ENCODE assay signal across 14 mouse cellular contexts in the genomic region with DNA sequence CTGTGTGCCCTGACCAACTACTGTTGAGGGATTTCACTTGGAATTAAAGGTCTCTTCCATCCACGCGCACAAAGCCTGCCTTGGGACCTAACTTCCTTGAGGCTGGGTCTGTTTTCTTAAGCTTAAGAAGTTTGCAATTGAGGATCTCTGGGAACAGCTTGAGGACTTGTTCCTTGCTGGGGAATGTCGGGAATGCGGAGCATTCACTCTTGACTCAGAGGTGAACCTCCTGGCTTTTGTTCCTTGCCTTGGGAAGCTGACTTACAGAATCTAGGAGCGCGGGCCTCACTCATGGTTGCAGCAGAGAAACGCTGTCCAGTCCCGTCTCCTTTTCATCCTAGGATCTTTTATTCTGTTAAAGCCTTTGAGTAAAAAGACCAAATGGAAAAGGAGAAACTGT.
DNase-seq lines count a peak whose midpoint lies in the region; ATAC-seq and TF ChIP-seq lines count a peak whose summit lies in the region.
"Had no signal": no experiment of that assay in that cellular context is flagged by ENCODE, and none has a peak within 500 bp of the region (broad histone marks: within the 10 kb centered on the region; RNA-seq: fewer than 3 reads in every experiment).

No protein-coding gene starts in this region.

- no peaks in the 10 kb centered on the region for H3K27me3 ChIP-seq in forebrain, embryonic 10.5 days (ENCODE audit: poor library complexity, severe bottlenecking)
- H3K27me3 ChIP-seq in forebrain, embryonic 11.5 days (ENCODE audit: control insufficient read depth, insufficient read depth, low read length): no peaks in the 10 kb centered on the region
- H3K27me3 ChIP-seq in embryonic facial prominence, embryonic 14.5 days (replicated peaks; ENCODE audit: control insufficient read depth, insufficient read depth, low read length): no peaks in the 10 kb centered on the region
- no peaks in the 10 kb centered on the region for H3K27me3 ChIP-seq in lung, postnatal 0 days (replicated peaks; ENCODE audit: insufficient read depth, low read length)
- H3K27me3 ChIP-seq: intestine, embryonic 15.5 days had no signal

- H3K4me1 ChIP-seq in forebrain, embryonic 10.5 days: peaks cover 33% of the 10 kb centered on the region
- no peaks in the 10 kb centered on the region for H3K4me1 ChIP-seq in forebrain, embryonic 11.5 days (replicated peaks; ENCODE audit: control insufficient read depth, insufficient read depth, low read length)
- H3K4me1 ChIP-seq in embryonic facial prominence, embryonic 14.5 days (ENCODE audit: control insufficient read depth, insufficient read depth, low read length): no peaks in the 10 kb centered on the region
- H3K4me1 ChIP-seq in lung, postnatal 0 days (ENCODE audit: insufficient read depth, low read depth, low read length): no peaks in the 10 kb centered on the region
- H3K4me1 ChIP-seq: intestine, embryonic 15.5 days had no signal

- 12% methylated on average over 8 of the region's 8 CpGs for WGBS in forebrain, embryonic 10.5 days
- 12% methylated on average over 8 of the region's 8 CpGs for WGBS in forebrain, embryonic 11.5 days
- WGBS in embryonic facial prominence, embryonic 14.5 days: 12% methylated on average over 8 of the region's 8 CpGs
- 22% methylated on average over 8 of the region's 8 CpGs for WGBS in lung, postnatal 0 days

- no peak for ATAC-seq in forebrain, embryonic 11.5 days (replicated peaks; ENCODE audit: low FRiP score)
- no peak for ATAC-seq in embryonic facial prominence, embryonic 14.5 days (ENCODE audit: low read depth)
- ATAC-seq in lung, postnatal 0 days: peak; percentile 92
- no peak for ATAC-seq in activated CD4-positive, CD25-positive, alpha-beta regulatory T cell, adult 4 months
- no peak for ATAC-seq in cerebellum, adult (ENCODE audit: insufficient number of reproducible peaks, low FRiP score, low TSS enrichment)
- ATAC-seq: intestine, embryonic 15.5 days had no signal

- no peak overlapping the region for H3K9ac ChIP-seq in forebrain, embryonic 11.5 days (ENCODE audit: low read length)
- no peak overlapping the region for H3K9ac ChIP-seq in embryonic facial prominence, embryonic 14.5 days (ENCODE audit: low read depth, low read length)
- no peak overlapping the region for H3K9ac ChIP-seq in lung, postnatal 0 days (replicated peaks; ENCODE audit: low read depth)
- H3K9ac ChIP-seq: intestine, embryonic 15.5 days had no signal

- H3K9me3 ChIP-seq in forebrain, embryonic 10.5 days: no peaks in the 10 kb centered on the region
- no peaks in the 10 kb centered on the region for H3K9me3 ChIP-seq in forebrain, embryonic 11.5 days (ENCODE audit: control insufficient read depth, low read length)
- H3K9me3 ChIP-seq in embryonic facial prominence, embryonic 14.5 days (ENCODE audit: control insufficient read depth, low read length): no peaks in the 10 kb centered on the region
- H3K9me3 ChIP-seq in lung, postnatal 0 days (ENCODE audit: low read length): no peaks in the 10 kb centered on the region
- H3K9me3 ChIP-seq: intestine, embryonic 15.5 days had no signal

- peak; percentile 100 for TF ChIP-seq EP300 in lung, postnatal 0 days (IDR thresholded peaks at IDR 0.05)

- no peak overlapping the region for H3K4me2 ChIP-seq in forebrain, embryonic 11.5 days (ENCODE audit: low read depth, low read length, severe bottlenecking)
- no peak overlapping the region for H3K4me2 ChIP-seq in embryonic facial prominence, embryonic 14.5 days (ENCODE audit: low read depth, low read length)
- no peak overlapping the region for H3K4me2 ChIP-seq in lung, postnatal 0 days (replicated peaks; ENCODE audit: low read depth, low read length)
- H3K4me2 ChIP-seq: intestine, embryonic 15.5 days had no signal

- no peaks in the 10 kb centered on the region for H3K36me3 ChIP-seq in forebrain, embryonic 10.5 days (replicated peaks)
- H3K36me3 ChIP-seq in forebrain, embryonic 11.5 days (ENCODE audit: control insufficient read depth, insufficient read depth, low read length): no peaks in the 10 kb centered on the region
- no peaks in the 10 kb centered on the region for H3K36me3 ChIP-seq in embryonic facial prominence, embryonic 14.5 days (ENCODE audit: control insufficient read depth, insufficient read depth, low read length)
- no peaks in the 10 kb centered on the region for H3K36me3 ChIP-seq in lung, postnatal 0 days (ENCODE audit: insufficient read depth, low read length)
- H3K36me3 ChIP-seq: intestine, embryonic 15.5 days had no signal

- DNase-seq in forebrain, embryonic 10.5 days (ENCODE audit: extremely low spot score, low spot score): no peak
- DNase-seq in forebrain, embryonic 11.5 days (ENCODE audit: low spot score): no peak
- peak; percentile 81 for DNase-seq in ES-CJ7 (ENCODE audit: low read depth, low spot score)
- peak; percentile 44 for DNase-seq in embryonic facial prominence, embryonic 14.5 days (ENCODE audit: low spot score)
- peak; percentile 91 for DNase-seq in lung, postnatal 0 days (ENCODE audit: low spot score)
- no peak for DNase-seq in right cerebral cortex, adult 2 months (ENCODE audit: low spot score in 2 of 2)
- DNase-seq: adrenal gland, postnatal 14 days; cerebellum, adult 11-12 months; heart, adult 2 months; heart, postnatal 4 days had no signal

- H3K4me3 ChIP-seq in forebrain, embryonic 10.5 days: no peak overlapping the region
- no peak overlapping the region for H3K4me3 ChIP-seq in forebrain, embryonic 11.5 days (ENCODE audit: low read depth, low read length)
- no peak overlapping the region for H3K4me3 ChIP-seq in embryonic facial prominence, embryonic 14.5 days (ENCODE audit: low read depth, low read length)
- H3K4me3 ChIP-seq in lung, postnatal 0 days (ENCODE audit: low read depth, low read length): no peak overlapping the region
- H3K4me3 ChIP-seq: heart, adult 2 months; intestine, embryonic 15.5 days had no signal

- peak overlapping the region; percentile 61; the same call in 1 of the 2 replicates for H3K27ac ChIP-seq in forebrain, embryonic 10.5 days
- no peak overlapping the region for H3K27ac ChIP-seq in forebrain, embryonic 11.5 days (ENCODE audit: low read depth, low read length)
- H3K27ac ChIP-seq in embryonic facial prominence, embryonic 14.5 days (replicated peaks; ENCODE audit: low read depth, low read length): no peak overlapping the region
- H3K27ac ChIP-seq in lung, postnatal 0 days (ENCODE audit: low read length): peak overlapping the region; percentile 63
- H3K27ac ChIP-seq: heart, adult 2 months; intestine, embryonic 15.5 days; macrophage had no signal

- TF ChIP-seq CTCF in lung, postnatal 0 days (IDR thresholded peaks at IDR 0.05): no peak

Comparison
In these comparisons a context has a peak if more than half of its experiments do, and no peak if none do; other contexts are left out.
1. H3K27ac ChIP-seq: peak in forebrain, embryonic 10.5 days (single experiment) and lung, postnatal 0 days (single experiment); none in forebrain, embryonic 11.5 days (single experiment) and embryonic facial prominence, embryonic 14.5 days (single experiment).
2. DNase-seq: peak in ES-CJ7 (single experiment), embryonic facial prominence, embryonic 14.5 days (single experiment) and lung, postnatal 0 days (single experiment); none in forebrain, embryonic 10.5 days (single experiment), forebrain, embryonic 11.5 days (single experiment) and right cerebral cortex, adult 2 months (0 of 2).